Mouse (Mus musculus) small intestine, adult 2 months (tissue): ENCODE measurements around the gene Ints13. TPM values are rescaled to one million over a fixed set of nuclear protein-coding genes. Genes with fewer than 3 reads are reported as not detected.
A peak's percentile ranks its signal among the peaks of the same experiment; 100 is the strongest.

Experiments used
- H3K27ac ChIP-seq: fragments of 200-500 bp; 2 replicates; pipeline ENCODE4 v1.5.1; 2012; ENCODE audit warnings: low read depth, low read length, control low read depth, inconsistent platforms; ENCODE audit not compliant: insufficient read depth
- H3K27me3 ChIP-seq: fragments of 200-500 bp; 2 replicates; pipeline ENCODE4 v1.6.1; 2012; ENCODE audit warnings: mild to moderate bottlenecking, moderate library complexity, low read length, inconsistent platforms; ENCODE audit not compliant: control insufficient read depth, insufficient read depth
- H3K36me3 ChIP-seq: fragments of 200-500 bp; 2 replicates; pipeline ENCODE4 v1.6.1; 2012; ENCODE audit warnings: mild to moderate bottlenecking, low read length, control low read depth, inconsistent platforms; ENCODE audit not compliant: control insufficient read depth, insufficient read depth
- H3K4me1 ChIP-seq: fragments of 200-500 bp; 2 replicates; pipeline ENCODE4 v1.6.1; 2012; ENCODE audit warnings: low read length, inconsistent platforms, mixed read lengths; ENCODE audit not compliant: control insufficient read depth, insufficient read depth, insufficient read length
- H3K4me3 ChIP-seq: fragments of 200-500 bp; 2 replicates; pipeline ENCODE4 v1.5.1; 2012; ENCODE audit warnings: low read depth, mild to moderate bottlenecking, control low read depth, inconsistent platforms, low read length, moderate library complexity
- CTCF ChIP-seq: fragments of 200-500 bp; IDR thresholded peaks from 2 replicates; pipeline ENCODE4 v1.5.1; 2012; ENCODE audit warnings: low read depth, mild to moderate bottlenecking, control low read depth, inconsistent platforms, low read length, moderate library complexity, mixed read lengths; ENCODE audit not compliant: insufficient replicate concordance, insufficient read length; ENCODE audit errors: extremely low read depth
- POLR2A ChIP-seq: fragments of 200-500 bp; IDR thresholded peaks from 2 replicates; pipeline ENCODE4 v1.6.1; 2012; ENCODE audit warnings: low read depth, mild to moderate bottlenecking, control low read depth, inconsistent platforms, low read length, moderate library complexity
- WGBS: fragments of 180-500 bp; shearing (Covaris S2); methylation state at CpG from one replicate; pipeline ENCODE4 v1.1.7; 2018; 5-methylcytosine and 5-hydroxymethylcytosine counted together
- polyA plus RNA-seq: library from polyadenylated mRNA; depleted of rRNA; stranded (reverse); fragments of >200 nt; gene quantifications from 2 replicates; pipeline ENCODE4 v1.2.3, GENCODE M21; 2012; rRNA removed

Gene Ints13
- polyA plus RNA-seq, 1 experiment = 5.1 TPM

GRCm38 (mm10) chr6:146509891-146510290 is 67.7 kb downstream of the Ints13 start:
- H3K36me3 ChIP-seq = no peaks in the 10 kb centered on the region
- no peaks in the 10 kb centered on the region for H3K4me1 ChIP-seq
- no peaks in the 10 kb centered on the region for H3K27me3 ChIP-seq
- no peak overlapping the region for H3K27ac ChIP-seq
- TF ChIP-seq CTCF (no peak), POLR2A (no peak)
- H3K4me3 ChIP-seq = no peak overlapping the region
- WGBS = 75% methylated on average over 2 of the region's 2 CpGs

- Histone ChIP-seq H3K4me1 (peaks cover 16% of the 10 kb centered on the region), H3K36me3 (no peaks in the 10 kb centered on the region), H3K27ac (no peak overlapping the region), H3K4me3 (no peak overlapping the region), H3K27me3 (0 out of 2 replicates have a peak, but pooled peaks cover 3% of the 10 kb centered on the region)
- 77% methylated on average over 2 of the region's 2 CpGs for WGBS
- TF ChIP-seq POLR2A (no peak), CTCF (no peak)
Measured at GRCm38 (mm10) chr6:146504459-146504858, 73.2 kb downstream of the Ints13 start.

GRCm38 (mm10) chr6:146502856-146503255 is 74.8 kb downstream of the Ints13 start:
- Histone ChIP-seq H3K27ac (no peak overlapping the region), H3K36me3 (no peaks in the 10 kb centered on the region), H3K4me1 (peaks cover 20% of the 10 kb centered on the region), H3K27me3 (0 out of 2 replicates have a peak, but pooled peaks cover 3% of the 10 kb centered on the region), H3K4me3 (peak overlapping the region; percentile 92; the same call in 1 of the 2 replicates)
- no peak for TF ChIP-seq CTCF
- no peak for TF ChIP-seq POLR2A
- WGBS = 75% methylated on average over 3 of the region's 3 CpGs

GRCm38 (mm10) chr6:146501866-146502804 is 75.5 kb downstream of the Ints13 start, which contains the start of gene Itpr2:
Gene Itpr2 (minus strand): TSS chr6:146502223.
- 0 out of 2 replicates have a peak, but pooled peaks cover 3% of the 10 kb centered on the region for H3K27me3 ChIP-seq
- no peaks in the 10 kb centered on the region for H3K36me3 ChIP-seq
- WGBS = under 1% methylated on average over 70 of the region's 70 CpGs
- peak within 1 kb of the TSS; percentile 63 for H3K27ac ChIP-seq
- H3K4me3 ChIP-seq = peak within 1 kb of the TSS; percentile 92
- peaks cover 20% of the 10 kb centered on the region for H3K4me1 ChIP-seq
- no peak for TF ChIP-seq CTCF
- peak; percentile 67; the same call in 1 of the 2 replicates for TF ChIP-seq POLR2A

GRCm38 (mm10) chr6:146501316-146501865 is 76.2 kb downstream of the Ints13 start:
- Histone ChIP-seq H3K36me3 (no peaks in the 10 kb centered on the region), H3K4me3 (peak overlapping the region; percentile 92), H3K27me3 (0 out of 2 replicates have a peak, but pooled peaks cover 3% of the 10 kb centered on the region), H3K4me1 (peaks cover 20% of the 10 kb centered on the region), H3K27ac (peak overlapping the region; percentile 63)
- TF ChIP-seq CTCF = no peak
- no peak for TF ChIP-seq POLR2A
- WGBS = under 1% methylated on average over 30 of the region's 30 CpGs

- H3K27me3 ChIP-seq = 0 out of 2 replicates have a peak, but pooled peaks cover 3% of the 10 kb centered on the region
- peak overlapping the region; percentile 63 for H3K27ac ChIP-seq
- 57% methylated on average over 5 of the region's 5 CpGs for WGBS
- TF ChIP-seq CTCF = no peak
- peak overlapping the region; percentile 92 for H3K4me3 ChIP-seq
- H3K36me3 ChIP-seq = no peaks in the 10 kb centered on the region
- H3K4me1 ChIP-seq = peaks cover 20% of the 10 kb centered on the region
Measured at GRCm38 (mm10) chr6:146500771-146501170, 76.9 kb downstream of the Ints13 start.

GRCm38 (mm10) chr6:146500206-146500605 is 77.4 kb downstream of the Ints13 start:
- H3K4me3 ChIP-seq = peak overlapping the region; percentile 25
- H3K27me3 ChIP-seq = 0 out of 2 replicates have a peak, but pooled peaks cover 3% of the 10 kb centered on the region
- TF ChIP-seq CTCF (no peak), POLR2A (no peak)
- 47% methylated on average over 6 of the region's 6 CpGs for WGBS
- H3K4me1 ChIP-seq = peaks cover 20% of the 10 kb centered on the region
- no peaks in the 10 kb centered on the region for H3K36me3 ChIP-seq
- H3K27ac ChIP-seq = peak overlapping the region; percentile 63

Other genes starting within 250 kb of the Ints13 start
- 3.8 and 10.5 TPM in 2 replicates for gene Itpr2, start 75.6 kb downstream of the Ints13 start, polyA plus RNA-seq
- gene Fgfr1op2, start 632 bp downstream of the Ints13 start, polyA plus RNA-seq = 39.4 and 54.7 TPM in 2 replicates
- gene Med21, start 64.7 kb upstream of the Ints13 start, polyA plus RNA-seq = 5.8 and 6.9 TPM in 2 replicates
- 9.6 and 14.4 TPM in 2 replicates for gene Tm7sf3, start 65.0 kb upstream of the Ints13 start, polyA plus RNA-seq
- gene Stk38l, start 147.2 kb upstream of the Ints13 start, polyA plus RNA-seq = 1.1 and 1.6 TPM in 2 replicates
- 0.65 and 0.89 TPM in 2 replicates for gene Arntl2, start 218.2 kb upstream of the Ints13 start, polyA plus RNA-seq